Mouse (Mus musculus): ENCODE data around the gene Olfr482. TPM values are rescaled to one million over a fixed set of nuclear protein-coding genes. Genes with fewer than 3 reads are reported as not detected.

Gene Olfr482
- polyA plus RNA-seq, 1 experiment: not detected

DNA sequence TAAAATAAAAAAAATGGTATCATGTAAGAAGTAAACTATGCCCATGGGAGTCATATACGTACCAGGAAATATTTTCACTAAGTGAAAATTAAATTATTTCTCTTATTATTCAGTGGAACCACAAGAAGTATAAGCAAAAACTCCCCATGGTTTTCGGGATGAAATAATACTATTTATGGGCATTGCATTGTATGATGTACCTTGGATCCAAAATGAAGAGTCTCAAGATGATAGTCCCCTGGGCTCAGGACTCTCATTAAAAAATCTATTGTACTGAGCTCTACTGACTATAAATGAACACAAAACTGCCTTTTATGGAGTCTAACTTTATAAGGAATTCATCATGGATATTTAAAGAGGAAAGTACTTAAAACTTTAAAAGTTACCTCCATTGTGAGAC, 47.0 kb downstream of the Olfr482 start, which contains the start of gene Olfr479:
Gene Olfr479 (plus strand): TSS at position 301 of the 400 bp plus-strand sequence.
- Histone ChIP-seq H3K4me3 (ENCODE audit: control insufficient read depth, low read depth, low read length) (no peak within 1 kb of the TSS), H3K36me3 (ENCODE audit: control insufficient read depth, insufficient read depth, low read length) (no peaks in the 10 kb centered on the region), H3K27me3 (ENCODE audit: control insufficient read depth, insufficient read depth, low read length) (no peaks in the 10 kb centered on the region), H3K4me1 (ENCODE audit: control insufficient read depth, insufficient read depth, low read length) (no peaks in the 10 kb centered on the region), H3K27ac (ENCODE audit: control insufficient read depth, insufficient read depth, low read depth, low read length) (no peak within 1 kb of the TSS)
- TF ChIP-seq CTCF (IDR thresholded peaks at IDR 0.05; ENCODE audit: control insufficient read depth, insufficient read depth, insufficient replicate concordance, low read depth, low read length) (no peak), POLR2A (IDR thresholded peaks at IDR 0.05; ENCODE audit: control insufficient read depth, low read depth, low read length) (no peak)

Other genes starting within 250 kb of the Olfr482 start
- 0.01 TPM in 1 of 2 replicates, not detected in the other for gene Olfr472, start 199.7 kb downstream of the Olfr482 start, polyA plus RNA-seq (2012; rRNA removed)
- not detected in 2 replicates for gene Olfr473, start 167.1 kb downstream of the Olfr482 start, polyA plus RNA-seq (2012; rRNA removed)
- not detected in 2 replicates for gene Olfr474, start 142.9 kb downstream of the Olfr482 start, polyA plus RNA-seq (2012; rRNA removed)
- not detected in 2 replicates for gene Olfr476, start 132.8 kb downstream of the Olfr482 start, polyA plus RNA-seq (2012; rRNA removed)
- not detected in 2 replicates for gene Olfr477, start 110.9 kb downstream of the Olfr482 start, polyA plus RNA-seq (2012; rRNA removed)
- gene Olfr478, start 63.6 kb downstream of the Olfr482 start, polyA plus RNA-seq (2012; rRNA removed): not detected in 2 replicates
- gene Olfr479, start 46.9 kb downstream of the Olfr482 start, polyA plus RNA-seq (2012; rRNA removed): not detected in 2 replicates
- gene Olfr480, start 30.2 kb downstream of the Olfr482 start, polyA plus RNA-seq (2012; rRNA removed): not detected in 2 replicates
- not detected in 2 replicates for gene Olfr481, start 17.7 kb downstream of the Olfr482 start, polyA plus RNA-seq (2012; rRNA removed)
- not detected in 2 replicates for gene Olfr483, start 3.3 kb upstream of the Olfr482 start, polyA plus RNA-seq (2012; rRNA removed)
- not detected in 2 replicates for gene Olfr484, start 29.9 kb upstream of the Olfr482 start, polyA plus RNA-seq (2012; rRNA removed)
- not detected in 2 replicates for gene Olfr485, start 62.3 kb upstream of the Olfr482 start, polyA plus RNA-seq (2012; rRNA removed)
- not detected in 2 replicates for gene Olfr486, start 75.2 kb upstream of the Olfr482 start, polyA plus RNA-seq (2012; rRNA removed)
- gene Olfr487, start 117.0 kb upstream of the Olfr482 start, polyA plus RNA-seq (2012; rRNA removed): not detected in 2 replicates
- not detected in 2 replicates for gene Olfr488, start 160.8 kb upstream of the Olfr482 start, polyA plus RNA-seq (2012; rRNA removed)
- gene Olfr490, start 191.3 kb upstream of the Olfr482 start, polyA plus RNA-seq (2012; rRNA removed): not detected in 2 replicates
- gene Olfr491, start 215.9 kb upstream of the Olfr482 start, polyA plus RNA-seq (2012; rRNA removed): not detected in 2 replicates
- not detected in 2 replicates for gene Olfr492, start 226.1 kb upstream of the Olfr482 start, polyA plus RNA-seq (2012; rRNA removed)
- gene Olfr493, start 249.4 kb upstream of the Olfr482 start, polyA plus RNA-seq (2012; rRNA removed): not detected in 2 replicates